Mouse (Mus musculus) 3T3-L1 (cell line): ENCODE measurements around the gene Rbms3.

Experiments
- DNase-seq: peaks from one replicate; pipeline ENCODE4 v3.0.0-alpha.2; 2015; ENCODE audit warnings: low read depth, low spot score

Gene Rbms3

DNA sequence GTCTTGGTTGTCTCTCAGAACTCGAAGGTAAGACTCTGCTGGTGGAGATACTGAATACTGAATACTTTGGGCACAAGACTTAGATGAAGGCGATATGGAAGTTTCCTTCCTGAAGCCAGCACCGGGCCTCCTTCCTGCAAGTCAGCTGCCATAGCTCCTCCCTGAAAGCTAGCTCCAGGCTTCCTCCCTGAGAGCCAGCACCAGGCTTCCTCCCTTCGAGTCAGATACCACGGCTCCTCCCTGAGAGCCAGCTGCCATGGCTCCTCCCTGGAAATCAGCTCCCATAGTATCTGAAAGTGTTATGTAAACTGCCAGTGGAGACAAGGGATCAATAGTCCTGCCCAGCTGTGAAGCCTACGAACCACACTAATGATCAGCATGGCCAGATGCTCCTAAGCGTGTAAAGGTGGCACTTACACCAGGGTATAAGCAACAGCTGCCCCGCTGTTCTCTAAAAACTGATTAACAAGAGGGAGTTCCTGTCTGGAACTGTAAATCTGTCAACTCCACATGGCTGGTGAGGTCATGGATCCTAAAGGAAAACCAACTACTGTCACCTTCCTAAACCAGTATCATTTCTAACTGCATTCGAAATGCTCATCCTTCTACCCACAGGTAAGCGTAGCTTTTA, 867.2 kb downstream of the Rbms3 start:
- DNase-seq = peak; percentile 28

GRCm38 (mm10) chr9:116748857-116749584, 880.7 kb downstream of the Rbms3 start:
- DNase-seq = peak; percentile 10

- DNase-seq = no peak
Observed at GRCm38 (mm10) chr9:116748346-116748745, 881.4 kb downstream of the Rbms3 start.

DNA sequence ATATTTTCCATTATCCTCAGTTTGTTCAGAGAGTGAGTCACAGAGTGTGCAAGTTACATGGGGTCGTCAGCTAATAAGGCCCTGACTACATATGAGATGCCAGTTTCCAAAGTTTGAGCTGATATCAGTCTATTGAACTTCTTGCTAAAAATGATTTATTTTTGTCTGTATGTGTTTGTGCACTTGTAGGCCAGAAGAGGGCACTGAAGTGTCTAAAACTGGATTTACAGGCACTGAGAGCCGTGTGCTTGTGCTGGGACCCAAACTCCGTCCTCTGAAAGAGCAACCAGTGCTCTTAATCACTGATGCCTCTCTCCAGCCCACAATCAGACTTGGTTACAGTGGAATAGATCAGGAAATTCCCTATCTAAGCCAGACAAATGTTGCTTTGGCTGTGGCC, 882.8 kb downstream of the Rbms3 start:
- DNase-seq = peak; percentile 17

GRCm38 (mm10) chr9:116737786-116738185, 891.9 kb downstream of the Rbms3 start:
- DNase-seq = peak; percentile 5

DNA sequence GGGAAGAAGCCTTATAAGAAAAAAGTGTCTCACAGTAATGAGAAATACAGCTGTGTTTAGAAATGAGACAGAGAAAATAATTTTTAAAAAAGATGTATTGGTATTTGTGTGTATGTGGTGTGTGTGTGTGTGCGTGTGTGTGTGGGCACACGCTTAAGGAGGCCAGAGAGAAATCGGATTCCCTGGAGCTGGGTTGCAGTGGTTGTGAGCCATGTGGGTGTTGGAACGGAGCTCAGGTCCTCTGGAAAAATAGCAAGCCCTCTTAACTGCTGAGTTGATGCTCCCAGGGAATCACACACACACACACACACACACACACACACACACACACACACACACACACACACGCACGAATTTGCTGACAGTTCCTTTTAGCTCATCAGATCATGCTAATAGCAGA, 900.5 kb downstream of the Rbms3 start:
- DNase-seq = no peak

DNA sequence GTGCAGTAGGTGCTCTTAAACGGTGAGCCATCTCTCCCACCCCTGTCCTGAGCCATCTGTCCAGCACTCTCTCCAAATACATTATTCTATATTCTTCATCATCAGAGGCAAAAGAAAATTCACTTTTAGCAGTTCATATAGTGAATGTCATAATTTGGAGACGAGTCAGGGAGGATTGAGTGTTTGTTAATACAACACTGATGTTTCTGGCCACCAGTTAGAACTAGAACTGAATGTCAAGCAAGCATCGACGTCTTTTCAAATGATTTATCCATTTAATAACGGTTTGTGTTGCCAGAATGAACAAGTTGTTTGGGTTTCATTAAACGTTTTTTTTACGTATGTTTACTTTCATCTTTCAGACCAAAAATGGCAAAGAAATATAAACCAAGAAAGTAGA, 901.1 kb downstream of the Rbms3 start:
- DNase-seq = no peak

DNA sequence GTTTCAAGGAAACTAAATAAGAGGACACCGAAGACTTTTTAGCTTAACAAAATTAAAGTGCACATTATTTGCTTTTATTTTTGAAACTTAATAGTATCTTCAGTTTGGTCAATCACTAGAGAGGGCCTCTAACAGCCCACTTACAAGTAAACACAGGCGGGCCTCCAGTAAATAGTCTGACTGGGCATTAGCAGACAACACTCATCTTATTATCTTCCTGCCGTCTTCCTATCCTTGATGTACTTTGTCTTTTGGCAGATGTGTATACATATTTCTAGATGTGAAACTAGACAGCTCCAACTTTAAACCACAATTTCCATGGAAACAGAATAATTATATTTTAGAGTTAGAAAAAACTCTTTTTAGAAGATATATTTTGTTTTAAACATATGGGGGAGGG, 901.6 kb downstream of the Rbms3 start:
- DNase-seq = no peak

GRCm38 (mm10) chr9:116724581-116724980, 905.1 kb downstream of the Rbms3 start:
- DNase-seq = no peak

DNA sequence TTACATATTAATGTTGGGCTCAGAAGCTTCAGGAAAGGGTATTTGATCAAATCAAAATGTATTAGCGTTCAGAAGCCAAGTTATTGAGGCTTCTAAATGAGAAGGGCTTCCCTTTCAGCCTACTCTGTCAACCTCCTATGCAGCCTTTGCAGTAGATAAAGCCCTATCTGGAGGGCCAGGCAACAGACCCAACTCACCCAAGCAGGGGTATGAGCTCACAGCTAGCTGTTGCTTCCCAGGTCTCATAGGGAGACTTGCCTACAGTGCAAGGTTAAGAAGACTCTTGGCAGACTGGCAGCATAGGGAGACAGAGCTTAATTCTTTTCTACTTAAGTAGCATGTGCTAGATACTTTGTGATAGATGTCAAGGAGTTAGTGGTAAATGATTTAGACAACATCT, 926.6 kb downstream of the Rbms3 start:
- no peak for DNase-seq

DNA sequence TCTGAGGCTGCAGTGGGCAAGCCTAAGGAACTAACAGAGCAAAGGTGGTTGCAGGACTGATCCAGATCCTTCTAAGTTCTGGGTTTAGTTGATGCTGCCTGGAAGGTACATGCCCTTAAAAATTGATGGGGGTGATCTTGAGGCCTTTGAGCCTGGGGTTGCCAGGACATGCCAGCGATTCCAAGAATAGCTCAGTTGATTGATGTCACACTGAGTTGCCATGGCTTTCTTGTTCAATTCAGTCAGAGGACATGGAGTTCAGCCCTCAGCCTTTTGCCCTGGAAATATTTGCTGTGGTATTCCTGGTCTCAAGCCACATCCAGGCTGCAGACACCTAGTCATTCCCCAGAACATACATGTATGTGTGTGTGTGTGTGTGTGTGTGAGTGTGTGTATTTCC, 927.1 kb downstream of the Rbms3 start:
- no peak for DNase-seq

- no peak for DNase-seq
Observed at GRCm38 (mm10) chr9:116701511-116702179, 928.1 kb downstream of the Rbms3 start.

GRCm38 (mm10) chr9:116688615-116689014, 941.1 kb downstream of the Rbms3 start:
- no peak for DNase-seq

- no peak for DNase-seq
Observed at GRCm38 (mm10) chr9:116677142-116677541, 952.6 kb downstream of the Rbms3 start.

DNA sequence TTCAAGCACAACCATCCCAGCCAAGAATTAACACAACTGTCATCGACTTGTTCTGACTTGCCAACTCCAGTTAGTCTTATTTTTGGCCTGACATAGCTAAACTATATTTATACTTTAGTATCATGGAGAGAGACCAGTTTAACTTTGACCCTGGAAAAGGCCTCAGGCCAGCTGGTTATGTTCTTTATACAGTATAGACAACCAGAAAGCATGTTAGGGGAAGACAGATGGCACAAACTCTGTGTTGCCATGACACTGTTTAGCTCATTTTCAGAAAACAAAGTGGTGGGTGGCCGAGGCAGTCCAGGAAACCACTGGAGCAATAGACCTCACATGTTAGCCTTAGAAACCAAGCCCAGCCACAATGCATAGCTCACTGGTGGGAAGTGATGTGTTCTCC, 953.3 kb downstream of the Rbms3 start:
- DNase-seq = peak; percentile 13

DNA sequence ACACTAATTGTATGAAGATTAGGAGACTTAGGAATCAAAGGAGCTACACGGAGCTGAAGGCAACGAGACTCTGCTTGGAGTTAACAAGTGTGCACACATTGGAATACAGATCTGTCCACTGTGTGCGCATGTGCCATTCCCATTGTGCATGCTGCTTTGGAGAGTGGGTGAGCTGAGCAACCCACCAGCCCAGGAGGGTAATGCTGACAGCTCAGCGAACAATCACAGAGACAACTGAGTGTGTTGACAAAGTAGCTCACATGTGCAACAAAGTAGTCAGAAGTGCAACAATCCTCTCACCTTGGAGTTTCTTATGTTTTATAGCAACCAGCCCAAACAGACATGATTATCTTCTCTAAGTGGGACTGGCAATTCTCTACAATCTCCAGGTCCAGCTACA, 955.5 kb downstream of the Rbms3 start:
- DNase-seq = no peak

DNA sequence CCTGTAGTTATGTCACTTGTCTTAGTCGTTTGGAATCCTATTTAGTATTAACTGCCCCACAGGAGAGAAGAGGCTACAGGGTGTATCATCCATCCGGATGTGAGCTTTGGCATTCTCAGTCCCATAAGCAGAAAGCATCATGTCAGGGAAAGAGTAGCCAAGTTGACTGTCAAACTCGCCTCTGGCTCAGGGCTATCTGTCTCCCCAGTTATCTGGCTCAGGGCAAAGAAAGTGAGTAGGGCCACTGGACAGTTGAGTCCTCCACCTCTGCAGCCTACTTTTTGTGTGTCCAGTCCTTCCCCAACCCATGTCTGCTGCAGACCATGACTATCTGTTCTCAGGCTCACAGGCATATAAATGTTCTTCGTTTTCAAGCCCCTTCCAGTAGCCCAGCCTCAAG, 968.7 kb downstream of the Rbms3 start:
- DNase-seq = no peak

DNA sequence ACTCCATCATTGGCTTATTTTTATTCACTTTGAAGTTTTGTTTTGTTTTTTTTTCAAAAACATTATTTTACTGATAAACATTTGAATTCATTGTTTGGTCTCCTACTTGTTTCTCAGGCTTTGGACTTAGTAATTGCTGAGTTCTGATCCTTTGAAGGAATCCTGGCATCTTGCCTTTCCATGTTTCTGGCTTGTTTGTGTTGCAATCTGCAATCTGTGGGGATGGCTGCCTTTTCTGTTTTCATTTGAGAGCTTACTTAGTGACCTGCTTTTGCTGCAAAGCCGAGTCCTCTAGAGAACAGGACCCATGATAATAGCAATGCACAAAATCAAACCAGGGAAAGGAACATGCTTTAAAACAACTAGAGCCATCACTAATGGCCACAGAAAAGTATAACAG, 969.8 kb downstream of the Rbms3 start:
- no peak for DNase-seq

DNA sequence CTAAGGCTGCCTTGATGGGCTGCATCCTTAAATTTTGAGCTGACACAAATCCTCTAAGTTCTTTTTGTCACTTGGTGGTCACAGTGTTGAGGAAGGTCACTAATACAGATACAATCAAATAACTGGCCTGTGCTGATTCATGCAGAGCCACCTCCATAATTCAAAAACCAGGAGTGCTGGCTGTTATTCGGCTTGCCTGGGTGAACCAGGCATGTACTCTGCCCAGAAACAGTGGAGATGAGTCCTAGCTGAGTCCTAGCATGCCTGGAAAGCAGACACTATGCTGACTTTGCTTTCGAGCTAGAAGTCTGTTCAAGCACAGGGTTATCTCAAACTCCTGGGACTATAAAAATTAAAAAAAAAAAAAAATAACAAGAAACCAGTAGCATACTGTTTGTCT, 972.6 kb downstream of the Rbms3 start:
- DNase-seq = no peak

- peak; percentile 5 for DNase-seq
Observed at GRCm38 (mm10) chr9:116651414-116651813, 978.3 kb downstream of the Rbms3 start.

- no peak for DNase-seq
Observed at GRCm38 (mm10) chr9:116649955-116650354, 979.8 kb downstream of the Rbms3 start.

- DNase-seq = no peak
Observed at GRCm38 (mm10) chr9:116649086-116649792, 980.5 kb downstream of the Rbms3 start.
